Mouse (Mus musculus) urinary bladder, postnatal 4 days (tissue): ENCODE data around the gene Zhx3.
A peak's percentile ranks its signal among the peaks of the same experiment; 100 is the strongest.

Experiments used
- DNase-seq, 2 experiments: peaks; one replicate each; pipeline ENCODE4 v3.0.0; 2021 to 2022; ENCODE audit warnings: low spot score in 2 of 2

Gene Zhx3

GRCm38 (mm10) chr2:160872890-160873382 is at the start of gene Zhx3:
Zhx3 (minus strand) TSS chr2:160872998.
- peak; percentile 91 to 94 for DNase-seq

GRCm38 (mm10) chr2:160921285-160921684 is 48.5 kb upstream of the Zhx3 start:
- DNase-seq, result no peak

- DNase-seq, result no peak
These were observed 46.1 kb upstream of the Zhx3 start for GRCm38 (mm10) chr2:160918930-160919215.

DNA sequence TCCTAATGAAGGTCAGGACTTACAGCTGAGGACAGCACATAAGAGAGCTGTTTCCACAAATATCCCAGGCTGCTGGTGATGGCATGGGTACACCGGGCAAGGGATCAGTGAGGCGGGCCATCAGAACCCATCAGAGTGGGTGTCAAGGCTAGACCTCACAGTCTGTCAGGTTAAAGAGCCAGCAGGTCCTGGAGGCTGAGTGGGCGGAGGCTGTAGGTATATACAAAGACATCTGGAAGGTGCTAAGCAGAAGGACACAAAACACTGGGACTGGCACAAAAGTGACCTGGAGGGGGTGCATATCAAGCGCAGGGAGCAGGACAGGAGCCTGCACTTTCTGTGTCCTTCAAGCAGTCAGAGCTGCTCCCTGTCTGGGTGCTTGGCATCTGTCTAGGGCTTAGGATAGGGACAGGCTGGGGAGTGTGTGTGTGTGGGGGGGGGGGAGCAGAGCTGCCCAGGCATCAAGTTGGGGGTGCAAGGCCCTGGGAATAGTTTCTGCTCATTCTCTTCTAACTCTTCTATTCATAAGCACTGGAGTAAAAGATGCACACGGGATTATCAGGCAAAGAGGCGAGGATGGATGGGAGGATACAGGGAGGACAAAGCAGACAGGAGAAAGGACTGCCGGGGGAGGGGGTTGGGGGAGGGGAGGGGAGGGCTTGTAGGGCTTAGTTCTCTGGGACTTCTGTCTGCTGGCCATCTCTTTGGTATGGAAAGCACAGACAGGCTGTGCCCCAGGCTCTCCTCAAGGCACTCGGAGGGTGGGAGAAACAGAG is 45.5 kb upstream of the Zhx3 start:
- DNase-seq, result no peak

- DNase-seq, result no peak
These were observed 44.5 kb upstream of the Zhx3 start for GRCm38 (mm10) chr2:160917313-160917712.

DNA sequence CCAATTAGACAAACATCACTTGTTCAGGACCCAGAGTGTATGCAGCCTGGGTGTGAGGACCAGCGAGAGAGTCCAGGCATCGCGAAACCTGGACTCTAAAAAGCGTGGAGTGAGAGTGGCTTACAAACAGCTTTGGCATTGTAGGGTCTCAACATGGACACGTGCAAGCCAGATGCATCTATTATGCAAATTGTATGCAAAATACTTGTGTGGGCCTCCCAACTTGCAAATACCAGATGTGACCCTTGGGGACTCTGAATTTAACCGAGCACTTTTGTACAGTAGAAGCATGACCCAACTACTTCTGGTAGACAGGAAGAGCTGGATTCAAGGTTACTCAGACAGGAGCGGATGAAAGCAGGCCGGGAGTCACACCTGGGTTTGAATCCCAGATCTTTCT is 43.9 kb upstream of the Zhx3 start:
- no peak for DNase-seq

GRCm38 (mm10) chr2:160915821-160916610 is 43.2 kb upstream of the Zhx3 start:
- DNase-seq, result no peak

GRCm38 (mm10) chr2:160914656-160915055 is 41.9 kb upstream of the Zhx3 start:
- DNase-seq, result no peak

DNA sequence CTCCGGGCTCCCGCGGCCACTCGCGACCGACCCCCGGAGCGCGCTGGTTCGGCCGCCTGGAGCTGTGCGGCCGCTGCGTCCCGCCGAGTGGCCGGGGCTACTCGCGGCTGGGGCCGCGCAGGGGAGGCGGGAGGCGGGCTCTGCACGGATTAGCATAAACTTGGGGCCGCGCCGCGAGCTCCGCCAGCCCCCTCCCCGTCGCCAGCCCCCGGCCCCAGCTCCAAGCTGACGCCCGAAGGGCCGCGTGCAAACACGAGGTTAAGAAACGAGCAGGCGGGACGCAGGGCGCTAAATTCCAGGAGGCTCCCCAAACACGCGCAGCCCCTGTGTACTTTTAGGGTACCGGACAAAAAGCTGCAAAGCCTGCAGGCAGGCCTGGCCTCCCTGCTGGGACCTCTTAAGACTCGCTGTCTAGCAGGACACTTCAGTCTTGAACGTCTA is 39.5 kb upstream of the Zhx3 start, which contains the start of gene Emilin3:
TSS of gene Emilin3 (minus strand) at position 98 of the 441 bp plus-strand sequence.
- DNase-seq, result peak in 1 of 2 experiments; percentile 28

GRCm38 (mm10) chr2:160911558-160912201 is 38.9 kb upstream of the Zhx3 start:
- DNase-seq, result no peak

DNA sequence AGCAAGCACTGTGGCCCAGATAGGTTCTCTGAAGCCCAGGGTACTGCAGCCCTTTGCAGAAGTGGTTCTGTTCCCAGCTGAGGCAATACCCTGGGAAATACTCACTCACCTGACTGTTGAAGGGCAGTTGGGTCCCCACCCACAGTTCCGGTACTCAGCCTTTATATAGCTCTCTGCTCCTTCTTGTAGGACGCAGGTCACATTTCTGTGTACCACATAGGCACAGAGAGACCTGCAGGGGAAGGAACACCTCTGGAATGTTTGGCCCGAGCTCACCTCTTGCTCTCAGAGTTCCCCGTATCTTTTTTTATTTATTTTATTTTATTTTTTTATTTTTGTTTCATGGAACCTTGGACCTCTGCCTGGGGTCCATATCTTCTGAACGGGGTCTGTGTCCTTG is 37.8 kb upstream of the Zhx3 start:
- DNase-seq, result no peak

DNA sequence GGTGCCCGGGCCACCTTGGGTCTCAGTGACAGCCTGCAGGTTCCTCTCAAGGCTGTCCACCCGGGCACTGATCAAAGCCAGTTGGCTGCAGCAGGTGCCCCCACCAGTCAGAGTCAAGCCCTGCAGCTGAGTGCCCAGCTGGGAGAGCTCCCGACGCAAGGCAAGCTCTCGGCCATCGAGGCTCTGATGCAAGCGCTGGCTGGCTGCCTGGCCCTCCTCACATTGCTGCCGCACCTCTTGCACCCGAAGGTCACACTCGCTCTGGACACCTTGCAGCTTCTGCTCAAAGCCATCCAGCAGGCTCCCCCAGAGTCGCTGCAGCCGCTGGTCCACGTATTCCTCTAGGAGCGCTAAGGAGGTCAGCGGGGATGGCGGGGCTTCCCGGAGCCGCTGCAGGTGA is 35.8 kb upstream of the Zhx3 start:
- no peak for DNase-seq

DNA sequence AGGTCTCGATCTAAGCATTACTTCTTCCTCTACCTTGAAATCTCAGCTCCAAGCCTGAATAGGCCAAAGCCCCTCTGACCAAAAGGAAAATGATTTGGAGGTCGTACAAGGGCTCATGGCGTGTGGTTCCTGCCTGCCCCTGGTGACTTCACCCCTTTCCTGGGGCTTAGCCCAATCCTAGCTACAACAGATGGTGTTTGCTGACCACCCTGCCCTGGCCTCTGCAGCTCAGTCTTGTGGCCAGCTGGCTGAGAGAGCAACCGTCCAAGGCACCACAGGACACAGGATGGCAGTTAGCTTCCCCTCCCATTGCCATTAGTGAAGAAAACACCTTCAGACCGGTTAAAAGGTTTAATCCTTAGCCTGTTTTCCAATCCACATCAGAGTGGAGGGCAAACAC is 33.3 kb upstream of the Zhx3 start:
- no peak for DNase-seq

DNA sequence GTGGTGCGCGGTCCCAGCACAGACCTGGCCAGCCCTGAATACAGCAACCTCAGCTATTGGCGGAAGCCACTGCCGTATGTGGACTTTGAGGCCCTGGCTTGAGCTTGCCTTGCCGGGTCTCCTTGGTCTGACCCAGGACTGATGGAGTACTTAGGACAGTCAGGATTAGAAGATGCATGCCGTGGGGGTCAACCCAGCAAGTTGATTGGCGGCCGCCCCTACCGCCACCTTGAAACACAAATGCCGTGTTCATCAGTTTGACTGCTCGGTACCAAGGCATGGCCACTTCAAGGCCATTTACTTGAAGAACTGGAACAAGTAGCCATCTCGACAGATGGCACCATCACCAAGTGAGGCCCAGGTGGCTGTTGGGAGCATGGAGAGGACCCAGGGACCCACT is 32.5 kb upstream of the Zhx3 start:
- no peak for DNase-seq

DNA sequence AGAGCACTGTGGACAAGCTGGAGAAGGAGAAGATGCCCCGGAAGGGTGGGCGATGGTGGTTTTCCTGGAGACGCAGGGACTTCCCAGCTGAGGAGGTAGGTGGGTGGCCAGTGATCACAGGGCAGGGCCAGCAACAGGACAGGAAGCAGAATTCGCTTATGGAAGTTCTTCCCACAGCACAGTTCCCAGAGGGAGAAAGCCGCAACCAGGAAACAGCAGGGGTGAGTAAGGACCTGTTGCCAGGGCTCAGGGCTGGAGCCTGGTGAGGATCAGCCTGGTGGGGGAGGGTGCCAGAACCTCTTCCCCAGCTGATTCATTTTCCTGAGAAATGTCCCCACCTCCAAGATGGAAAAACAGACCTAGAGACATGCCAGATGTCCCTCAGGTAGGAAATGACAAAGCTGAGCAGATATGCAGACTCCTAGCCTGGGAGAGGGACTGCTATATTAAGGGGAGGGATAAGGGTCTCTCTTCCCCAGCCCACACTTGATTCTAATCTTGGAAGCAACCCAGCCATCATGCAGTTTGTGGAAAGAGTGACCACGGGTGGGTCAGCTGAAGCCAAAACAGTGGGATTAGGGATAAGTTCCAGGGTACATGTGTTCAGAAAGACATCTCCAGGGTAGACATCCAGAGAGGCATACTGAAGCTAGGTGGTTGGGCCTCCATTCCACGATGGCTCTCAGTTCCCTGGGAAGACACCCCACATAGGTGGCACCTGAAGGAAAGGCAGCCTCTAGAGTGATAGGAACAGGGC is 29.0 kb upstream of the Zhx3 start:
- peak in 1 of 2 experiments; percentile 57 for DNase-seq

- no peak for DNase-seq
These were observed 18.9 kb upstream of the Zhx3 start for GRCm38 (mm10) chr2:160891697-160892096.

DNA sequence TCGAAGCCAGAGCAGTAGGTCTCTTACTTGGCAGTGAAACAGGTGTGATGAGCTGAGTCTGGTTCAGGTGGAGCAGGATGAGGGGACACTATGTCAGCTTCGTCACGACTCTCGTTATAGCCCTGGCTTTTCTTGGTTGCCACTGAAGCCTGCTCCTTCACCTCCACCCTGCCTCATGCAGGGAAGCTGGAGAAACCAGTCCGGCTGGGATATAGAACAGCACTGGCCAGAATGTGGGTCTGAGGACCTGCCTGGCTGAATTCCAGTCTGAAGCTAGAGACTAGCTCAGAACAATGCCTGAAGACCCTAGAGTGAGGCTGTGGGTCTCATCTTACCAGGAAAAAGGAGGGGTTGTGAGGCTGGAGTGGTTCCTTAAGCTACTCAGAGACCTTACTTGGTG is 18.2 kb upstream of the Zhx3 start:
- DNase-seq, result no peak

- no peak for DNase-seq
These were observed 15.1 kb upstream of the Zhx3 start for GRCm38 (mm10) chr2:160887859-160888258.

- peak in 1 of 2 experiments; percentile 70 for DNase-seq
These were observed 14.5 kb upstream of the Zhx3 start for GRCm38 (mm10) chr2:160887284-160887683.

DNA sequence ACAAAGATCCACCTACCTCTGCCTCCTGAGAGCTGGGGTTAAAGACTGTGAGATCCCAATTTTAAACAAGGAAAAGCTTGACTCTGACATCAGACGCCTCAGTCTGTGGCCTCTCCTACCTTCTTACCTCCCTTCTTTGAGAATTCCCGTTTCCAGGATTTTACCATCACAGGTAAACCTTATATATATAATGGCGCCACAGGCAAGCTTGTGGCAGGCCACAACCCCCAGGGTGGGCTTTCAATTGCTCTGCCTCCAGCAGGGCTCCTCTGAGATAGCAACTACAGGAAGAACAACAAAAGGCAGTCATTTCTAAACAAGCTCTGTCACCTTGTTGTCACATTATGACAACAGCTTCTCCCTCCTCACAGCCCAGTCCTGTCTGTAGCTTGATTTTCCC is 13.4 kb upstream of the Zhx3 start:
- DNase-seq, result no peak

DNA sequence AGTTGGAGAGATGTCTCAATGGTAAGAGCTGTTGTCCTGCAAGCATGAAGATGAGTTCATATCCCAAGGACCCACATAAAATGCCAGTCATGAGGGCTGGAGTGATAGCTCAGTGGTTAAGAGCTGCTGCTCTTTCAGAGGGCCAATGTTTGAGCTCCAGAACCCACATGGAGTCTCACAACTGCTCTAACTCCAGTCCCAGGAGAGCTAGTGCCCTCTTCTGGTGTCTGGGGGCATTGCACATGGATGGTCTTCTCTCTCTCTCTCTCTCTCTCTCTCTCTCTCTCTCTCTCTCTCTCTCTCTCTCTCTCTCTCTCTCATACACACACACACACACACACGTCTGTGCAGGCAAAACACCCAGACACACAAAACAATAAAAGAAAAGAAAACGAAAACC is 12.0 kb upstream of the Zhx3 start:
- no peak for DNase-seq

DNA sequence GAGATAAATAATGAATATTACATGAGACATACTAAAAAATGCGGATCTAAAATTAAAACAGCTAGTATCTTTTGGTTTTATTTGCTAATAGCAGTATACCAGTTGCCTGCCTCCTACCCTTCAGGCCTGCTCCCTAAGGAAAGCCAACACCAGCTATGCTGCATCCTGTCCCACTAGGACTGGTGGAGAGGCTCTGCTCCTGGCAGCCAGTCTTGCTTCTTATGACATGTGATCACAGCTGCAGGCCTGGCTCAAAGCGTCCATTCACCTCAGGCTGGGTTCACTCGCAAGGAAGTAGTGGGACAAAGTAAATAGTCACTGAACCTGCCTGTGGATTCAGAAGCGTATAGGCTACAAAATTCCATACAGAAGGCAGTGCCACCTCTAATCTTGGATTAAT is 11.1 kb upstream of the Zhx3 start:
- DNase-seq, result no peak
